Mouse (Mus musculus): Measurements from ENCODE around the gene Neil3.

GRCm38 (mm10) chr8:53619196-53619595 is 19.7 kb downstream of the Neil3 start:
- TF ChIP-seq CTCF (IDR thresholded peaks at IDR 0.05; ENCODE audit: extremely low read depth, insufficient read length, insufficient replicate concordance, low read depth, low read length) (no peak), POLR2A (IDR thresholded peaks at IDR 0.05; ENCODE audit: low read depth, low read length) (no peak)

Measured in small intestine, adult 2 months (tissue).